Mouse (Mus musculus): ENCODE measurements around the gene Runx1.

The Runx1 gene

DNA sequence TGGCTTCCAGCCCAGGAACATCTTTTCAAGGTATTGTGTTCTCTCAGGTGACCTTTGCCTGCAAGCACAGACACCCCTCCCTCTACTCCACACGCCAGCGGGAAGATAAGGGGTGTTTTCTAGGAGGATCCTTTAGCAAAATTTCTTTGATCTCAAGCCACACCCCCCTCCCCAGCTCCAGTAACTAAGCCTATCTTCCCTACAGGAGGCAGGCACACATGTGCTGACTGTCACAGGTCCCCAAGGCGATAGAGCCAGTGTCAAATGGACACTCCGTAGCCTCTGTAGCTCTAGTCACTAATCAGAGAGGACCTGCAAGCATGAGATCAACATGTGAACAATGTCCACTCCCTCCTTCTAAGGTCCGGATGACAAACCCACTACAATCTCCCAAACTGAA, 259.8 kb downstream of the Runx1 start:
- DNase-seq (ENCODE audit: low spot score) = no peak

DNA sequence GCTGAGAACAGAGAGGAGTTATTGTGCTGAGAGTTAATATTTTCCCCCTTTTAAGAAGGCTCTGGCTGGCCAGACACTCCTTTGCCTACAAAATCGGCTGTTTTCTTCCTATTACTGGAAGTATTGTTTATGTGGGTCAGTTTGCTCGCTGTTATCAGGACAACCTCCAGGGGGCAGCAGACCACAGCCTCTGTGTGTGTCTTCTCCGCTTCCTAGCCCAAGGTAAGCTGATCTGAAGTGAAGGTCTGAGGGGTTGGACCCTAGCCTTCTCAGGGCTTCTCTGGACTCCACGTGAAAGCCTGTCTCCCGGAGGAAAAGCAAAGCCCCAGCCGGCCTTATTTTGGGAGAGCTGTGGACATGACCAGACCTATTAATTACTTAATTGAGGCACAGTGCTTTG, 260.2 kb downstream of the Runx1 start:
- peak; percentile 78 for DNase-seq (ENCODE audit: low spot score)

- DNase-seq (ENCODE audit: low spot score) = no peak
Observed at GRCm38 (mm10) chr16:92565291-92565690, 260.7 kb downstream of the Runx1 start.

DNA sequence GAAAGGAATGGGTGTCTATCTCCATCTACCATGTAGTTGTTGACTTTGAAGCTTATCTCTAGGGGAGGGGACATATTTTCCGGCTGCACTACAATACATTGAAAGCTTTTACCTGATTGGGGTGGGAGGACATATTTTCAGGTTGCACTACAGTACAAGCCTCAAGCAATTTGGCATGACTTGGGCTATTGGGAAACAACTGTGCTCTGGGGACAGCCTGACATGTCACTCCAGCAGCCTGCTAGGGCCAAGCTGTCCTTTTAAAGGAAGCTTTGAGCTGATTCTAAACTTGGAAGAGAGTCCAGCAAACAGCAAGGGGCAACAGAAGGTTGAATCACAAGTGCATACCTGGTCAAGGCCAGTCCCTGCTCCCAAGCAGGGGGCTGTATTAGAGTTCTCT, 270.9 kb downstream of the Runx1 start:
- no peak for DNase-seq (ENCODE audit: low spot score)

- no peak for DNase-seq (ENCODE audit: low spot score)
Observed at GRCm38 (mm10) chr16:92552858-92553257, 273.1 kb downstream of the Runx1 start.

- DNase-seq (ENCODE audit: low spot score) = no peak
Observed at GRCm38 (mm10) chr16:92552106-92552382, 273.9 kb downstream of the Runx1 start.

Data from left cerebral cortex, adult 11 months (tissue).